Mouse (Mus musculus) heart, postnatal 0 days (tissue): ENCODE measurements around the gene Lcat. TPM values are rescaled to one million over a fixed set of nuclear protein-coding genes. Genes with fewer than 3 reads are reported as not detected.

ENCODE experiments used
- ATAC-seq: fragments of 200-750 bp; cut with Nextera tagmentation; 2 replicates; pipeline ENCODE4 v1.8.0; 2017; ENCODE audit warnings: low read depth, moderate number of reproducible peaks, moderate library complexity; ENCODE audit not compliant: insufficient read depth
- DNase-seq: peaks from one replicate; pipeline ENCODE4 v3.0.0-alpha.2; 2016; ENCODE audit warnings: low spot score
- H3K27ac ChIP-seq: fragments of 300-500 bp; sonication (generic); 2 replicates; pipeline ENCODE4 v1.5.1; 2014; ENCODE audit warnings: low read depth, mild to moderate bottlenecking
- H3K27me3 ChIP-seq: fragments of 300-500 bp; sonication (generic); 2 replicates; pipeline ENCODE4 v1.6.1; 2014; ENCODE audit warnings: low read length, mixed read lengths; ENCODE audit not compliant: control insufficient read depth, insufficient read depth
- H3K36me3 ChIP-seq: fragments of 300-500 bp; sonication (generic); replicated peaks from 2 replicates; pipeline ENCODE4 v1.6.1; 2014; ENCODE audit warnings: low read length, mixed read lengths; ENCODE audit not compliant: control insufficient read depth, insufficient read depth
- H3K4me1 ChIP-seq: fragments of 300-500 bp; sonication (generic); 2 replicates; pipeline ENCODE4 v1.6.1; 2014; ENCODE audit warnings: antibody characterized with exemption; ENCODE audit not compliant: control insufficient read depth, insufficient read depth
- H3K4me2 ChIP-seq: fragments of 300-500 bp; sonication (generic); 2 replicates; pipeline ENCODE4 v1.6.1; 2014; ENCODE audit warnings: low read depth, mild to moderate bottlenecking, low read length, moderate library complexity
- H3K4me3 ChIP-seq: fragments of 300-500 bp; sonication (generic); 2 replicates; pipeline ENCODE4 v1.5.1; 2014; ENCODE audit warnings: low read depth, low read length
- H3K9ac ChIP-seq: fragments of 300-500 bp; sonication (generic); replicated peaks from 2 replicates; pipeline ENCODE4 v1.6.1; 2014; ENCODE audit warnings: low read depth, low read length, mixed read lengths
- H3K9me3 ChIP-seq: fragments of 300-500 bp; sonication (generic); replicated peaks from 2 replicates; pipeline ENCODE4 v1.6.1; 2016; ENCODE audit warnings: low read length; ENCODE audit not compliant: control insufficient read depth
- CTCF ChIP-seq: IDR thresholded peaks from 2 replicates; pipeline ENCODE4 v1.5.1; 2016; ENCODE audit warnings: antibody characterized with exemption, control low read depth, low read depth
- EP300 ChIP-seq: IDR thresholded peaks from 2 replicates; pipeline ENCODE4 v1.6.1; 2016; ENCODE audit warnings: antibody characterized with exemption, low read depth
- WGBS: fragments of 180-500 bp; shearing (Covaris S2); extraction: QIAGEN DNeasy Blood & Tissue Kit; methylation state at CpG from one replicate; pipeline ENCODE4 v1.1.7; 2014; 5-methylcytosine and 5-hydroxymethylcytosine counted together
- microRNA-seq: library from miRNA; unstranded; fragments of <30 nt; microRNA quantifications from one replicate; pipeline ENCODE4, GENCODE M21; 2016
- polyA plus RNA-seq: library from polyadenylated mRNA; unstranded; fragments of >200 nt; fragmentation: Nextera tagmentation; extraction: Ambion mirVana; gene quantifications from 2 replicates; pipeline ENCODE4 v1.2.1, GENCODE M21; 2015
- total RNA-seq: library from RNA; depleted of rRNA; stranded (reverse); fragments of >200 nt; gene quantifications from 2 replicates; pipeline ENCODE4 v1.2.3, GENCODE M21; 2014; ENCODE audit warnings: low replicate concordance; rRNA removed

Gene Lcat
- total and polyA plus RNA-seq, 2 experiments from 2014 or later = 0.51 TPM; not detected in 1

- no peak within 1 kb of the TSS for H3K27ac ChIP-seq
- peak; percentile 90 for ATAC-seq
- H3K36me3 ChIP-seq = peaks cover 45% of the 10 kb centered on the region
- TF ChIP-seq CTCF = no peak
- TF ChIP-seq EP300 = no peak
- no peaks in the 10 kb centered on the region for H3K27me3 ChIP-seq
- no peak within 1 kb of the TSS for H3K4me3 ChIP-seq
- 10% methylated on average over 11 of the region's 11 CpGs for WGBS
- no peaks in the 10 kb centered on the region for H3K9me3 ChIP-seq
- no peaks in the 10 kb centered on the region for H3K4me1 ChIP-seq
- peak; percentile 84 for DNase-seq
- H3K9ac ChIP-seq = no peak within 1 kb of the TSS
- H3K4me2 ChIP-seq = no peak within 1 kb of the TSS
These were observed 49.8 kb downstream of the Lcat start, which contains the start of gene Nrn1l for GRCm38 (mm10) chr8:105893339-105893738. TSS of gene Nrn1l (plus strand) at chr8:105893567.

- WGBS = 85% methylated on average over 6 of the region's 6 CpGs
- H3K27ac ChIP-seq = no peak overlapping the region
- no peak overlapping the region for H3K9ac ChIP-seq
- H3K36me3 ChIP-seq = peaks cover 54% of the 10 kb centered on the region
- peak; percentile 40 for TF ChIP-seq CTCF
- no peak for TF ChIP-seq EP300
- H3K27me3 ChIP-seq = no peaks in the 10 kb centered on the region
- no peaks in the 10 kb centered on the region for H3K9me3 ChIP-seq
- H3K4me3 ChIP-seq = no peak overlapping the region
- H3K4me2 ChIP-seq = no peak overlapping the region
- ATAC-seq (no peak), DNase-seq (no peak)
- H3K4me1 ChIP-seq = no peaks in the 10 kb centered on the region
These were observed 50.8 kb downstream of the Lcat start for GRCm38 (mm10) chr8:105892432-105892831.

DNA sequence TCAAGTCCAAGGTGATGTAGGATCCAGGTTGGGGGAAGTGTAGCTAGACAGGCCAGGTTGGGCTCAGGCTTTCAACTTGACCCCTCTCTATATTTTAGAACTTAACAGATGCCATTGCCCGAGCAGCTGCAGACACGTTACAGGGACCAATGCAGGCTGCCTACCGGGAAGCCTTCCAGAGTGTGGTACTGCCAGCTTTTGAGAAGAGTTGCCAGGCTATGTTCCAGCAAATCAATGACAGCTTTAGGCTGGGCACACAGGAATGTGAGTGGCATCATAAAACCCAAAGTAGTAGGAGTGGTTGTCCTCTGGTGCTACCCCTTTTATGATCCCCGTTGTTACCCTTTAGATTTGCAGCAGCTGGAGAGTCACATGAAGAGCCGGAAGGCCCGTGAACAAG, 52.3 kb downstream of the Lcat start:
- 89% methylated on average over 6 of the region's 6 CpGs for WGBS
- Histone ChIP-seq H3K36me3 (peaks cover 69% of the 10 kb centered on the region), H3K4me1 (no peaks in the 10 kb centered on the region), H3K27ac (no peak overlapping the region), H3K9ac (no peak overlapping the region), H3K4me3 (no peak overlapping the region), H3K4me2 (no peak overlapping the region), H3K9me3 (no peaks in the 10 kb centered on the region), H3K27me3 (no peaks in the 10 kb centered on the region)
- no peak for ATAC-seq
- no peak for TF ChIP-seq EP300
- TF ChIP-seq CTCF = no peak
- no peak for DNase-seq

- Histone ChIP-seq H3K27ac (no peak overlapping the region), H3K9ac (no peak overlapping the region), H3K4me2 (no peak overlapping the region), H3K4me1 (no peaks in the 10 kb centered on the region), H3K36me3 (peaks cover 79% of the 10 kb centered on the region), H3K9me3 (no peaks in the 10 kb centered on the region), H3K4me3 (no peak overlapping the region), H3K27me3 (no peaks in the 10 kb centered on the region)
- DNase-seq (no peak), ATAC-seq (no peak)
- TF ChIP-seq EP300 = no peak
- no peak for TF ChIP-seq CTCF
- WGBS = 97% methylated on average over 12 of the region's 12 CpGs
These were observed 53.3 kb downstream of the Lcat start for GRCm38 (mm10) chr8:105889756-105890465.

Small RNA genes lying within 50 kb of the gene (microRNA-seq; reads per million reads assigned to microRNA genes)
- gene Mir7074 = not detected

Other genes with a start within 250 kb of the Lcat start
- gene Acd, start 242.3 kb downstream of the Lcat start, total RNA-seq = 8.7 and 12.8 TPM in 2 replicates
- gene Acd, start 242.3 kb downstream of the Lcat start, polyA plus RNA-seq = 29.1 and 32.1 TPM in 2 replicates
- 14.0 and 15.5 TPM in 2 replicates for gene Pard6a, start 242.2 kb downstream of the Lcat start, total RNA-seq
- gene Pard6a, start 242.2 kb downstream of the Lcat start, polyA plus RNA-seq = 16.7 and 18.5 TPM in 2 replicates
- gene 4933405L10Rik, start 235.7 kb downstream of the Lcat start, total RNA-seq = not detected in 2 replicates
- not detected in 2 replicates for gene 4933405L10Rik, start 235.7 kb downstream of the Lcat start, polyA plus RNA-seq
- gene Enkd1, start 235.2 kb downstream of the Lcat start, total RNA-seq = 1.1 and 11.1 TPM in 2 replicates
- gene Enkd1, start 235.2 kb downstream of the Lcat start, polyA plus RNA-seq = 4.0 and 5.9 TPM in 2 replicates
- gene Gfod2, start 184.7 kb downstream of the Lcat start, total RNA-seq = 2.4 and 5.8 TPM in 2 replicates
- 6.5 and 6.6 TPM in 2 replicates for gene Gfod2, start 184.7 kb downstream of the Lcat start, polyA plus RNA-seq
- gene Ranbp10, start 116.0 kb downstream of the Lcat start, total RNA-seq = 8.7 and 10.5 TPM in 2 replicates
- 6.1 and 6.7 TPM in 2 replicates for gene Ranbp10, start 116.0 kb downstream of the Lcat start, polyA plus RNA-seq
- gene Tsnaxip1, start 115.7 kb downstream of the Lcat start, total RNA-seq = not detected in 2 replicates
- 0.30 TPM in 1 of 2 replicates, not detected in the other for gene Tsnaxip1, start 115.7 kb downstream of the Lcat start, polyA plus RNA-seq
- 28.3 and 32.2 TPM in 2 replicates for gene Cenpt, start 90.1 kb downstream of the Lcat start, total RNA-seq
- 11.5 and 12.9 TPM in 2 replicates for gene Cenpt, start 90.1 kb downstream of the Lcat start, polyA plus RNA-seq
- gene Thap11, start 88.2 kb downstream of the Lcat start, total RNA-seq = 59.5 and 81.1 TPM in 2 replicates
- 35.5 and 36.6 TPM in 2 replicates for gene Thap11, start 88.2 kb downstream of the Lcat start, polyA plus RNA-seq
- 19.4 and 38.0 TPM in 2 replicates for gene Nutf2, start 82.8 kb downstream of the Lcat start, total RNA-seq
- 135 and 147 TPM in 2 replicates for gene Nutf2, start 82.8 kb downstream of the Lcat start, polyA plus RNA-seq
- gene Edc4, start 62.5 kb downstream of the Lcat start, total RNA-seq = 44.3 and 44.9 TPM in 2 replicates
- 15.1 and 18.1 TPM in 2 replicates for gene Edc4, start 62.5 kb downstream of the Lcat start, polyA plus RNA-seq
- gene Nrn1l, start 49.8 kb downstream of the Lcat start, total RNA-seq = not detected in 2 replicates
- gene Nrn1l, start 49.8 kb downstream of the Lcat start, polyA plus RNA-seq = 0.94 and 1.3 TPM in 2 replicates
- gene Pskh1, start 42.9 kb downstream of the Lcat start, total RNA-seq = 44.2 and 52.4 TPM in 2 replicates
- 15.4 and 15.6 TPM in 2 replicates for gene Pskh1, start 42.9 kb downstream of the Lcat start, polyA plus RNA-seq
- not detected in 2 replicates for gene Ctrl, start 9.5 kb downstream of the Lcat start, total RNA-seq
- gene Ctrl, start 9.5 kb downstream of the Lcat start, polyA plus RNA-seq = 0.31 and 0.38 TPM in 2 replicates
- gene Psmb10, start 4.9 kb downstream of the Lcat start, total RNA-seq = 77.8 and 87.4 TPM in 2 replicates
- gene Psmb10, start 4.9 kb downstream of the Lcat start, polyA plus RNA-seq = 95.3 and 101 TPM in 2 replicates
- gene Slc12a4, start 22.7 kb upstream of the Lcat start, total RNA-seq = 36.7 and 40.7 TPM in 2 replicates
- gene Slc12a4, start 22.7 kb upstream of the Lcat start, polyA plus RNA-seq = 32.8 and 34.9 TPM in 2 replicates
- not detected in 2 replicates for gene Dpep3, start 36.0 kb upstream of the Lcat start, total RNA-seq
- gene Dpep3, start 36.0 kb upstream of the Lcat start, polyA plus RNA-seq = not detected in 2 replicates
- 8.5 and 9.8 TPM in 2 replicates for gene Dus2, start 48.0 kb upstream of the Lcat start, total RNA-seq
- 8.6 and 9.0 TPM in 2 replicates for gene Dus2, start 48.0 kb upstream of the Lcat start, polyA plus RNA-seq
- gene Dpep2nb, start 62.6 kb upstream of the Lcat start, total RNA-seq = not detected in 2 replicates
- gene Dpep2nb, start 62.6 kb upstream of the Lcat start, polyA plus RNA-seq = 0.20 and 0.21 TPM in 2 replicates
- 25.8 and 35.4 TPM in 2 replicates for gene Ddx28, start 68.5 kb upstream of the Lcat start, total RNA-seq
- gene Ddx28, start 68.5 kb upstream of the Lcat start, polyA plus RNA-seq = 10.9 TPM in 2 replicates
- gene Nfatc3, start 115.5 kb upstream of the Lcat start, total RNA-seq = 26.6 and 28.3 TPM in 2 replicates
- 2.0 and 2.4 TPM in 2 replicates for gene Nfatc3, start 115.5 kb upstream of the Lcat start, polyA plus RNA-seq
- 9.8 and 10.6 TPM in 2 replicates for gene Esrp2, start 193.6 kb upstream of the Lcat start, total RNA-seq
- 0.27 and 0.31 TPM in 2 replicates for gene Esrp2, start 193.6 kb upstream of the Lcat start, polyA plus RNA-seq
- 4.5 and 4.7 TPM in 2 replicates for gene Pla2g15, start 207.0 kb upstream of the Lcat start, total RNA-seq
- gene Pla2g15, start 207.0 kb upstream of the Lcat start, polyA plus RNA-seq = 5.0 and 5.4 TPM in 2 replicates
- gene Slc7a6, start 225.5 kb upstream of the Lcat start, total RNA-seq = 15.6 and 18.6 TPM in 2 replicates
- 15.4 and 18.2 TPM in 2 replicates for gene Slc7a6, start 225.5 kb upstream of the Lcat start, polyA plus RNA-seq